Mouse (Mus musculus): ENCODE results near the gene Enpp3. TPM values are rescaled to one million over a fixed set of nuclear protein-coding genes. Genes with fewer than 3 reads are reported as not detected.

Enpp3 gene
- 7.2 and 7.7 TPM in 2 replicates for polyA plus RNA-seq (2014; fragmentation: Nextera tagmentation; extraction: Ambion mirVana)

- ATAC-seq (ENCODE audit: low read depth), result no peak
Observed at GRCm38 (mm10) chr10:24842676-24843075, at the start of gene Enpp3. Gene Enpp3, minus strand, starts transcription at chr10:24842823.

GRCm38 (mm10) chr10:24888343-24888742, 45.7 kb upstream of the Enpp3 start:
- DNase-seq (ENCODE audit: low spot score), result no peak
- WGBS, result 98% methylated on average over 7 of the region's 7 CpGs
- H3K4me2 ChIP-seq (ENCODE audit: low read depth, low read length), result no peak overlapping the region
- H3K27ac ChIP-seq (replicated peaks; ENCODE audit: low read depth, low read length), result no peak overlapping the region
- no peak overlapping the region for H3K9ac ChIP-seq (ENCODE audit: low read depth, low read length)
- no peaks in the 10 kb centered on the region for H3K4me1 ChIP-seq (ENCODE audit: control insufficient read depth, insufficient read depth, low read length)
- H3K27me3 ChIP-seq (replicated peaks; ENCODE audit: control insufficient read depth, insufficient read depth, low read length), result no peaks in the 10 kb centered on the region
- no peaks in the 10 kb centered on the region for H3K9me3 ChIP-seq (ENCODE audit: control insufficient read depth, low read length)
- H3K36me3 ChIP-seq (ENCODE audit: control insufficient read depth, insufficient read depth, low read length), result peaks cover 86% of the 10 kb centered on the region
- no peak overlapping the region for H3K4me3 ChIP-seq (ENCODE audit: low read depth, low read length)
- ATAC-seq (ENCODE audit: low read depth), result no peak

More at GRCm38 (mm10) chr10:24842676-24843075, at the start of gene Enpp3:
- no peak within 1 kb of the TSS for H3K4me2 ChIP-seq (ENCODE audit: low read depth, low read length)
- no peaks in the 10 kb centered on the region for H3K36me3 ChIP-seq (ENCODE audit: control insufficient read depth, insufficient read depth, low read length)
- H3K4me1 ChIP-seq (ENCODE audit: control insufficient read depth, insufficient read depth, low read length), result no peaks in the 10 kb centered on the region
- no peak within 1 kb of the TSS for H3K9ac ChIP-seq (ENCODE audit: low read depth, low read length)
- no peaks in the 10 kb centered on the region for H3K9me3 ChIP-seq (ENCODE audit: control insufficient read depth, low read length)
- H3K4me3 ChIP-seq (ENCODE audit: low read depth, low read length), result no peak within 1 kb of the TSS
- H3K27me3 ChIP-seq (replicated peaks; ENCODE audit: control insufficient read depth, insufficient read depth, low read length), result no peaks in the 10 kb centered on the region
- 67% methylated on average over 1 of the region's 1 CpGs for WGBS
- no peak within 1 kb of the TSS for H3K27ac ChIP-seq (replicated peaks; ENCODE audit: low read depth, low read length)
- DNase-seq (ENCODE audit: low spot score), result no peak

GRCm38 (mm10) chr10:24886008-24886407, 43.4 kb upstream of the Enpp3 start:
- Histone ChIP-seq H3K9me3 (ENCODE audit: control insufficient read depth, low read length) (no peaks in the 10 kb centered on the region), H3K27me3 (replicated peaks; ENCODE audit: control insufficient read depth, insufficient read depth, low read length) (no peaks in the 10 kb centered on the region), H3K4me2 (ENCODE audit: low read depth, low read length) (no peak overlapping the region), H3K36me3 (ENCODE audit: control insufficient read depth, insufficient read depth, low read length) (peaks cover 90% of the 10 kb centered on the region), H3K9ac (ENCODE audit: low read depth, low read length) (no peak overlapping the region), H3K4me1 (ENCODE audit: control insufficient read depth, insufficient read depth, low read length) (no peaks in the 10 kb centered on the region), H3K4me3 (ENCODE audit: low read depth, low read length) (no peak overlapping the region), H3K27ac (replicated peaks; ENCODE audit: low read depth, low read length) (no peak overlapping the region)
- ATAC-seq (ENCODE audit: low read depth), result no peak
- DNase-seq (ENCODE audit: low spot score), result peak; percentile 38
- WGBS, result 81% methylated on average over 9 of the region's 9 CpGs

- H3K9me3 ChIP-seq (ENCODE audit: control insufficient read depth, low read length), result no peaks in the 10 kb centered on the region
- no peak overlapping the region for H3K9ac ChIP-seq (ENCODE audit: low read depth, low read length)
- no peaks in the 10 kb centered on the region for H3K4me1 ChIP-seq (ENCODE audit: control insufficient read depth, insufficient read depth, low read length)
- no peak for DNase-seq (ENCODE audit: low spot score)
- H3K36me3 ChIP-seq (ENCODE audit: control insufficient read depth, insufficient read depth, low read length), result peaks cover 64% of the 10 kb centered on the region
- no peaks in the 10 kb centered on the region for H3K27me3 ChIP-seq (replicated peaks; ENCODE audit: control insufficient read depth, insufficient read depth, low read length)
- no peak overlapping the region for H3K4me2 ChIP-seq (ENCODE audit: low read depth, low read length)
- no peak for ATAC-seq (ENCODE audit: low read depth)
- no peak overlapping the region for H3K27ac ChIP-seq (replicated peaks; ENCODE audit: low read depth, low read length)
- no peak overlapping the region for H3K4me3 ChIP-seq (ENCODE audit: low read depth, low read length)
- 72% methylated on average over 4 of the region's 4 CpGs for WGBS
Observed at GRCm38 (mm10) chr10:24873624-24874023, 31.0 kb upstream of the Enpp3 start.

GRCm38 (mm10) chr10:24869760-24870290, 27.2 kb upstream of the Enpp3 start, which contains the start of gene Med23:
Gene Med23, plus strand, starts transcription at chr10:24869986.
- peaks cover 28% of the 10 kb centered on the region for H3K36me3 ChIP-seq (ENCODE audit: control insufficient read depth, insufficient read depth, low read length)
- no peaks in the 10 kb centered on the region for H3K27me3 ChIP-seq (replicated peaks; ENCODE audit: control insufficient read depth, insufficient read depth, low read length)
- H3K4me1 ChIP-seq (ENCODE audit: control insufficient read depth, insufficient read depth, low read length), result no peaks in the 10 kb centered on the region
- ATAC-seq (ENCODE audit: low read depth), result peak; percentile 100
- H3K4me2 ChIP-seq (ENCODE audit: low read depth, low read length), result peak within 1 kb of the TSS; percentile 52
- peak within 1 kb of the TSS; percentile 83 for H3K9ac ChIP-seq (ENCODE audit: low read depth, low read length)
- H3K9me3 ChIP-seq (ENCODE audit: control insufficient read depth, low read length), result no peaks in the 10 kb centered on the region
- WGBS, result 0% methylated on average over 22 of the region's 36 CpGs
- peak within 1 kb of the TSS; percentile 67 for H3K4me3 ChIP-seq (ENCODE audit: low read depth, low read length)
- DNase-seq (ENCODE audit: low spot score), result peak; percentile 97
- H3K27ac ChIP-seq (replicated peaks; ENCODE audit: low read depth, low read length), result no peak within 1 kb of the TSS

- no peaks in the 10 kb centered on the region for H3K36me3 ChIP-seq (ENCODE audit: control insufficient read depth, insufficient read depth, low read length)
- no peak overlapping the region for H3K4me2 ChIP-seq (ENCODE audit: low read depth, low read length)
- no peaks in the 10 kb centered on the region for H3K4me1 ChIP-seq (ENCODE audit: control insufficient read depth, insufficient read depth, low read length)
- no peak overlapping the region for H3K9ac ChIP-seq (ENCODE audit: low read depth, low read length)
- DNase-seq (ENCODE audit: low spot score) (no peak), ATAC-seq (ENCODE audit: low read depth) (no peak)
- WGBS, result 67% methylated on average over 6 of the region's 6 CpGs
- H3K4me3 ChIP-seq (ENCODE audit: low read depth, low read length), result no peak overlapping the region
- H3K9me3 ChIP-seq (ENCODE audit: control insufficient read depth, low read length), result no peaks in the 10 kb centered on the region
- no peaks in the 10 kb centered on the region for H3K27me3 ChIP-seq (replicated peaks; ENCODE audit: control insufficient read depth, insufficient read depth, low read length)
- no peak overlapping the region for H3K27ac ChIP-seq (replicated peaks; ENCODE audit: low read depth, low read length)
Observed at GRCm38 (mm10) chr10:24864434-24864833, 21.8 kb upstream of the Enpp3 start.

- Histone ChIP-seq H3K9me3 (ENCODE audit: control insufficient read depth, low read length) (no peaks in the 10 kb centered on the region), H3K9ac (ENCODE audit: low read depth, low read length) (no peak overlapping the region), H3K36me3 (ENCODE audit: control insufficient read depth, insufficient read depth, low read length) (no peaks in the 10 kb centered on the region), H3K4me2 (ENCODE audit: low read depth, low read length) (no peak overlapping the region), H3K27ac (replicated peaks; ENCODE audit: low read depth, low read length) (no peak overlapping the region), H3K4me3 (ENCODE audit: low read depth, low read length) (no peak overlapping the region), H3K4me1 (ENCODE audit: control insufficient read depth, insufficient read depth, low read length) (no peaks in the 10 kb centered on the region), H3K27me3 (replicated peaks; ENCODE audit: control insufficient read depth, insufficient read depth, low read length) (no peaks in the 10 kb centered on the region)
- WGBS, result 77% methylated on average over 2 of the region's 2 CpGs
- DNase-seq (ENCODE audit: low spot score), result no peak
- no peak for ATAC-seq (ENCODE audit: low read depth)
Observed at GRCm38 (mm10) chr10:24863146-24863545, 20.5 kb upstream of the Enpp3 start.

- Histone ChIP-seq H3K27ac (replicated peaks; ENCODE audit: low read depth, low read length) (no peak overlapping the region), H3K27me3 (replicated peaks; ENCODE audit: control insufficient read depth, insufficient read depth, low read length) (no peaks in the 10 kb centered on the region), H3K4me1 (ENCODE audit: control insufficient read depth, insufficient read depth, low read length) (no peaks in the 10 kb centered on the region), H3K36me3 (ENCODE audit: control insufficient read depth, insufficient read depth, low read length) (no peaks in the 10 kb centered on the region), H3K4me2 (ENCODE audit: low read depth, low read length) (no peak overlapping the region), H3K4me3 (ENCODE audit: low read depth, low read length) (no peak overlapping the region), H3K9me3 (ENCODE audit: control insufficient read depth, low read length) (no peaks in the 10 kb centered on the region), H3K9ac (ENCODE audit: low read depth, low read length) (no peak overlapping the region)
- DNase-seq (ENCODE audit: low spot score), result no peak
- WGBS, result 37% methylated on average over 2 of the region's 2 CpGs
- no peak for ATAC-seq (ENCODE audit: low read depth)
Observed at GRCm38 (mm10) chr10:24841998-24842397, 625 bp downstream of the Enpp3 start.

GRCm38 (mm10) chr10:24840795-24841194, 1.8 kb downstream of the Enpp3 start:
- ATAC-seq (ENCODE audit: low read depth), result no peak
- DNase-seq (ENCODE audit: low spot score), result no peak
- Histone ChIP-seq H3K4me2 (ENCODE audit: low read depth, low read length) (no peak overlapping the region), H3K9ac (ENCODE audit: low read depth, low read length) (no peak overlapping the region), H3K36me3 (ENCODE audit: control insufficient read depth, insufficient read depth, low read length) (no peaks in the 10 kb centered on the region), H3K27ac (replicated peaks; ENCODE audit: low read depth, low read length) (no peak overlapping the region), H3K27me3 (replicated peaks; ENCODE audit: control insufficient read depth, insufficient read depth, low read length) (no peaks in the 10 kb centered on the region), H3K9me3 (ENCODE audit: control insufficient read depth, low read length) (no peaks in the 10 kb centered on the region), H3K4me1 (ENCODE audit: control insufficient read depth, insufficient read depth, low read length) (peaks cover 9% of the 10 kb centered on the region; the same call in 1 of the 2 replicates), H3K4me3 (ENCODE audit: low read depth, low read length) (no peak overlapping the region)
- WGBS, result 95% methylated on average over 4 of the region's 4 CpGs

Measured in embryonic facial prominence, embryonic 14.5 days (tissue).